Mouse (Mus musculus) liver, postnatal 0 days (tissue): Measurements from ENCODE around the gene St5.

ENCODE experiments used
- CTCF ChIP-seq: sonication (generic); IDR thresholded peaks from 2 replicates; pipeline ENCODE4 v1.5.1; 2016; ENCODE audit warnings: antibody characterized with exemption, low read depth
- EP300 ChIP-seq: IDR thresholded peaks from 2 replicates; pipeline ENCODE4 v1.6.1; 2016; ENCODE audit warnings: antibody characterized with exemption, low read depth, mild to moderate bottlenecking

GRCm38 (mm10) chr7:109712198-109712597 is 8.8 kb upstream of the St5 start:
- TF ChIP-seq CTCF (no peak), EP300 (no peak)
